Mouse (Mus musculus): ENCODE data around the gene Ppih. TPM values are rescaled to one million over a fixed set of nuclear protein-coding genes. Genes with fewer than 3 reads are reported as not detected.

Gene Ppih
- 88.6 and 93.5 TPM in 2 replicates for polyA plus RNA-seq (2015; fragmentation: Nextera tagmentation; extraction: Ambion mirVana)

- Histone ChIP-seq H3K9ac (replicated peaks; ENCODE audit: low read length) (peak within 1 kb of the TSS; percentile 76), H3K4me2 (replicated peaks; ENCODE audit: low read depth, low read length) (peak within 1 kb of the TSS; percentile 98), H3K27me3 (ENCODE audit: insufficient read depth, low read length) (no peaks in the 10 kb centered on the region), H3K27ac (ENCODE audit: low read length) (peak within 1 kb of the TSS; percentile 67), H3K4me1 (ENCODE audit: insufficient read depth, low read length) (peaks cover 13% of the 10 kb centered on the region), H3K4me3 (ENCODE audit: low read length) (peak within 1 kb of the TSS; percentile 82), H3K36me3 (ENCODE audit: insufficient read depth, low read length) (peaks cover 32% of the 10 kb centered on the region), H3K9me3 (ENCODE audit: low read length) (no peaks in the 10 kb centered on the region)
- ATAC-seq (ENCODE audit: low FRiP score, low TSS enrichment) = peak; percentile 96
- WGBS = under 1% methylated on average over 44 of the region's 44 CpGs
These were observed at the start of gene Ppih for GRCm38 (mm10) chr4:119320131-119320830. Gene Ppih, minus strand, starts transcription at chr4:119320546.

DNA sequence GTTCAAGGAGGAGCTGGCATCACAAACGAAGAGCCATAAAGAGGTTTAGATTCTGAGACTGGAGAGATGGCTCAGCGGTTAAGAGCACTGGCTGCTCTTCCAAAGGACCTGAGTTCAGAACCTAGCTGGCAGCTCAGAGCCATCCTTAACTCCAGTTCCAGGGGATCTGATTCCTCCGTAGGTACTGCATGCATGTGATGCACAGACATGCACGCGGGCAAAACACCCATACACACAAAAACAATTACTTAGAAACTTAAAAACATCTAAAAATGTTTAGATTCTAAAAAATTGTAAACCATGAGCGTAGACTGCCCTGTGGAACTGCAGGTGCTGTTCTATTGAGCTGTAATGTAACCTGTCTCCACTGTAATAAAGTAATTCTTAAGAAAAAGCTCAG, 49.1 kb upstream of the Ppih start:
- H3K9ac ChIP-seq (replicated peaks; ENCODE audit: low read length) = no peak overlapping the region
- no peak for ATAC-seq (ENCODE audit: low FRiP score, low TSS enrichment)
- no peaks in the 10 kb centered on the region for H3K27me3 ChIP-seq (ENCODE audit: insufficient read depth, low read length)
- no peak overlapping the region for H3K4me3 ChIP-seq (ENCODE audit: low read length)
- H3K4me2 ChIP-seq (replicated peaks; ENCODE audit: low read depth, low read length) = no peak overlapping the region
- H3K4me1 ChIP-seq (ENCODE audit: insufficient read depth, low read length) = no peaks in the 10 kb centered on the region
- no peaks in the 10 kb centered on the region for H3K9me3 ChIP-seq (ENCODE audit: low read length)
- H3K36me3 ChIP-seq (ENCODE audit: insufficient read depth, low read length) = no peaks in the 10 kb centered on the region
- no peak overlapping the region for H3K27ac ChIP-seq (ENCODE audit: low read length)
- WGBS = 89% methylated on average over 6 of the region's 6 CpGs

DNA sequence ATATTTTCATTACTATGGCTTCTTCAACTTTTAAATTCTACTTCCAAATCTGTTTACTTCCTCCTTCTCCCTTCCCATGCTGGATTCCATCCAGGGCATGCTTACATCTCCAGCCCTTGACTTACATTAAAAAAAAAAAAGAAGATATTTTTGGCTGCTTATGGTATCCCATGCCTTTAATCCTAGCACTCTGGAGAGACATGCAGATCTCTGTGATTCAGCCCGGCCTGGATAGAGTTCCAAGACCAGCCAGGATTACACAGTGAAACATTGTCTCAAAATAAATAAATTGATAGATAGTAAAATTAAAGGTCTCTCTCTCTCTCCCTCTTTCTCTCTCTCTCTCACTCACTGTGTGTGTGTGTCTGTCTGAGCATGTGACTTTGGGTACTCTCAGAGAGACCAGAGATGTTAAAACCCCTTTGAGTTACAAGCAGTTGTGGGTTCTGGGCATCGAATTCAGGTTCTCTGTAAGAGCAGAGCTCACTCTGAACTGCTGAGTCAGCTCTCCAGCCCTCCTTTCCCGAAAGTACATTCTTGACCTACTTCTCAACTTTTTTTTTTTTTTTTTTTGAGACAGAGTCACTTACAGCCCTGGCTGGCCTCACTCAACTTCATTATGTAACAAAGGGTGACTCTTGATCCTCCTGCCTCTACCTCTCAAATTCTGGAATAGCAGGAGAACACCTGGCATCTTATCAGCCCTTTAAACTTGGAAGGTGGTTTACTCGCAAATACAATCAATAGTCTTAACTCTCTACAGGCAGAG, 46.6 kb upstream of the Ppih start:
- no peaks in the 10 kb centered on the region for H3K4me1 ChIP-seq (ENCODE audit: insufficient read depth, low read length)
- no peaks in the 10 kb centered on the region for H3K27me3 ChIP-seq (ENCODE audit: insufficient read depth, low read length)
- ATAC-seq (ENCODE audit: low FRiP score, low TSS enrichment) = no peak
- H3K4me3 ChIP-seq (ENCODE audit: low read length) = no peak overlapping the region
- no peak overlapping the region for H3K27ac ChIP-seq (ENCODE audit: low read length)
- H3K4me2 ChIP-seq (replicated peaks; ENCODE audit: low read depth, low read length) = no peak overlapping the region
- no peak overlapping the region for H3K9ac ChIP-seq (replicated peaks; ENCODE audit: low read length)
- WGBS = 55% methylated on average over 4 of the region's 4 CpGs
- no peaks in the 10 kb centered on the region for H3K36me3 ChIP-seq (ENCODE audit: insufficient read depth, low read length)
- H3K9me3 ChIP-seq (ENCODE audit: low read length) = no peaks in the 10 kb centered on the region

DNA sequence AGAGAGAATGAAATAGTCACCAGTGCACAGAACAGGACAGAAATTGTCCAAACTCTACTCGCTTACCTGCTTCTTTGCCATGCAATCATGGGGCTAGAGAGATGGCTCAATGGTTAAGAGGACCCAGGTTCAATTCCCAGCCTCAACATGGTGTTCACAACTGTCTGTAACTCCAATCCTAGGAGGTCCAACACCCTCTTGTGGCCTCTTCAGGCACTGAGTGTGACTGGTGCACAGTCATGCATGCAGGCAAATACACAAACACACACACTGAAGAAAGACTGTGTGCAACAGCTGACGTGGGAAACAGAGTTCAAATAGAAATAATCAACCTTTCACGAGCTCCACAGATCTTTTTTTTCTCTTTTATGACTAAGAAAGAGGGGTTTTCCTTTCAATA, 41.9 kb upstream of the Ppih start:
- 83% methylated on average over 3 of the region's 3 CpGs for WGBS
- Histone ChIP-seq H3K9me3 (ENCODE audit: low read length) (no peaks in the 10 kb centered on the region), H3K27ac (ENCODE audit: low read length) (no peak overlapping the region), H3K27me3 (ENCODE audit: insufficient read depth, low read length) (no peaks in the 10 kb centered on the region), H3K4me2 (replicated peaks; ENCODE audit: low read depth, low read length) (no peak overlapping the region), H3K36me3 (ENCODE audit: insufficient read depth, low read length) (no peaks in the 10 kb centered on the region), H3K9ac (replicated peaks; ENCODE audit: low read length) (no peak overlapping the region), H3K4me1 (ENCODE audit: insufficient read depth, low read length) (0 out of 2 replicates have a peak, but pooled peaks cover 3% of the 10 kb centered on the region), H3K4me3 (ENCODE audit: low read length) (no peak overlapping the region)
- ATAC-seq (ENCODE audit: low FRiP score, low TSS enrichment) = no peak

DNA sequence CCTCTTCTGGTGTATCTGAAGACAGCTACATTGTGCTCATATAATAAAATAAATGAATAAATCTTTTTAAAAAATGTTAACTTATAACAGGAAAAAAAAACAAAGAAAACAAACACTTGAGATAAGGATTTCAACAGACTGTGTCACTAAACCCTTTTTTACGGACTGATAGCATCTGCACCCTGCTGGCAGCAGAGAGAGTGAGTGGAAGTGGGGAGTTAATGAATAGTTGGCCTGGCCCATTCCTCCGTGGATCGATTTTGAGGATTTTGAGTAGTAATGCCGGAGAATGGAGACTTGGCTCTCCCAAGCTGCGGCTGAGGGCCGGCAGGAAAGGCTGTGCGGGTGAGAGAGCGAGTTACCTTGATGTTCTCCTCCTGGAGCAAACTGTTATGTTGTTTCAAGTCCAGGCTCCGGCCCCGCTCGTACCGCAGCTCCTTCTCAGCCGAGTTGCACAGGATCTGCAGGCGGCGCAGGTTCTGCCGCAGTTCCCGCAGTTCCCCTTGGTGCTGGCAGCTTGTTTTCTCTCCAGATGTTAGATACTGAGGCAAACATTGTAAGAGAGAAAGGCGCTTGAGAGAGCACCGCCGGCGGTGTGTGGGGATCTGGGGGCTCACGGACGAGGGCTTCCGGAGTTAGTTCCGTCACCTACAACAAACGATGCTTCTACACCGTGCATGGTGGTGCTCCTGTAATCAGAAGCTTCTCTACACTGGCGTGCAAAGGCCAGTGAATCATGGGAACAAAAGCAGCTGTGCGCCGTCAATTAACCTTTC, 39.0 kb upstream of the Ppih start:
- peak overlapping the region; percentile 50 for H3K4me3 ChIP-seq (ENCODE audit: low read length)
- peak overlapping the region; percentile 68 for H3K9ac ChIP-seq (replicated peaks; ENCODE audit: low read length)
- H3K4me2 ChIP-seq (replicated peaks; ENCODE audit: low read depth, low read length) = peak overlapping the region; percentile 70
- H3K9me3 ChIP-seq (ENCODE audit: low read length) = no peaks in the 10 kb centered on the region
- no peaks in the 10 kb centered on the region for H3K27me3 ChIP-seq (ENCODE audit: insufficient read depth, low read length)
- 0 out of 2 replicates have a peak, but pooled peaks cover 3% of the 10 kb centered on the region for H3K4me1 ChIP-seq (ENCODE audit: insufficient read depth, low read length)
- H3K27ac ChIP-seq (ENCODE audit: low read length) = peak overlapping the region; percentile 51
- peak; percentile 65; the same call in 1 of the 2 replicates for ATAC-seq (ENCODE audit: low FRiP score, low TSS enrichment)
- H3K36me3 ChIP-seq (ENCODE audit: insufficient read depth, low read length) = no peaks in the 10 kb centered on the region
- WGBS = 5% methylated on average over 30 of the region's 30 CpGs

DNA sequence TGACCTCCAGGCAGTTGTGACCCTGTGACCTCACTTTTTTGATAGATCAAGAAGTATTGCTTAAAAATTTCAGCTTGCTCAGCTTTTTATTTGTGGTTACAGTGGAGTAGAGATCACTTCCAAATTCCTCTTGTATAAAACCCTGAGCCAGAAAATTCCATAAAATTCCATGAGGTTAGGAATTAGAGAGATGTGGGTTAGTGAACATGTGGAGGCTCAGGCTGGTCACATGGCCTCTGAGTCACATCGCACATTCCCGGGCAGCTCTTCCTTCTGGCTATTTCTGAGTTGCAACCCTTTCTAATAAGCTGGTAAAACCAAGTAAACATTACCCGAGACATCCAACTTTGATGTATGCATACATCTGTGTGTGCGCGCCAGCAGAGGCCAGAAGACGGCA, 25.2 kb upstream of the Ppih start:
- WGBS = 97% methylated on average over 6 of the region's 6 CpGs

GRCm38 (mm10) chr4:119338861-119339361, 18.6 kb upstream of the Ppih start:
- no peak overlapping the region for H3K9ac ChIP-seq (replicated peaks; ENCODE audit: low read length)
- 3% methylated on average over 10 of the region's 10 CpGs for WGBS
- H3K4me3 ChIP-seq (ENCODE audit: low read length) = no peak overlapping the region
- H3K27ac ChIP-seq (ENCODE audit: low read length) = no peak overlapping the region
- H3K4me2 ChIP-seq (replicated peaks; ENCODE audit: low read depth, low read length) = no peak overlapping the region
- H3K9me3 ChIP-seq (ENCODE audit: low read length) = no peaks in the 10 kb centered on the region
- peak; percentile 35; the same call in 1 of the 2 replicates for ATAC-seq (ENCODE audit: low FRiP score, low TSS enrichment)
- no peaks in the 10 kb centered on the region for H3K27me3 ChIP-seq (ENCODE audit: insufficient read depth, low read length)
- H3K36me3 ChIP-seq (ENCODE audit: insufficient read depth, low read length) = no peaks in the 10 kb centered on the region
- H3K4me1 ChIP-seq (ENCODE audit: insufficient read depth, low read length) = no peaks in the 10 kb centered on the region

More for the DNA sequence above, 25.2 kb upstream of the Ppih start:
- H3K27me3 ChIP-seq (ENCODE audit: insufficient read depth, low read length) = no peaks in the 10 kb centered on the region
- H3K27ac ChIP-seq (ENCODE audit: low read length) = no peak overlapping the region
- H3K36me3 ChIP-seq (ENCODE audit: insufficient read depth, low read length) = no peaks in the 10 kb centered on the region
- no peak overlapping the region for H3K4me3 ChIP-seq (ENCODE audit: low read length)
- H3K4me2 ChIP-seq (replicated peaks; ENCODE audit: low read depth, low read length) = no peak overlapping the region
- no peak for ATAC-seq (ENCODE audit: low FRiP score, low TSS enrichment)
- H3K9me3 ChIP-seq (ENCODE audit: low read length) = no peaks in the 10 kb centered on the region
- H3K9ac ChIP-seq (replicated peaks; ENCODE audit: low read length) = no peak overlapping the region
- H3K4me1 ChIP-seq (ENCODE audit: insufficient read depth, low read length) = no peaks in the 10 kb centered on the region

DNA sequence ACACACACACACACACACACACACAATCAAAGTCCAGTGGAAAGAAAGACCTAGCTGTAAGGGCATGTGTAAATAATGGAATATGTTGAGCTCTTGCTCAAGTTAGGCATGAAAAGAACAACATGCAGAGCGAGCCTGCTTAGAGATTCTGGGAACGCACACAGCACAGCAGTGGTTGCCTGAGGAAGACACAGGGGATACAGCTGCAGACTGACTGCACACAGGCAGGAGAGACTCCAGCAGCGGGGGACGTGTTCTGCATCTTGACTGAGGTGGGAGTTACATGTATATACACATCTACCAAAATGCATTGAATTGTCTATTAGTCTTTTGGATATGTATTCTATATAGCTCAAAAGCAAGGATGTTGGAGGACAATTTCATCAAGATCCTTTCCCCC, 18.1 kb upstream of the Ppih start:
- no peaks in the 10 kb centered on the region for H3K36me3 ChIP-seq (ENCODE audit: insufficient read depth, low read length)
- 66% methylated on average over 4 of the region's 4 CpGs for WGBS
- H3K9ac ChIP-seq (replicated peaks; ENCODE audit: low read length) = no peak overlapping the region
- H3K27ac ChIP-seq (ENCODE audit: low read length) = no peak overlapping the region
- no peaks in the 10 kb centered on the region for H3K9me3 ChIP-seq (ENCODE audit: low read length)
- no peaks in the 10 kb centered on the region for H3K4me1 ChIP-seq (ENCODE audit: insufficient read depth, low read length)
- H3K4me2 ChIP-seq (replicated peaks; ENCODE audit: low read depth, low read length) = no peak overlapping the region
- H3K4me3 ChIP-seq (ENCODE audit: low read length) = no peak overlapping the region
- H3K27me3 ChIP-seq (ENCODE audit: insufficient read depth, low read length) = no peaks in the 10 kb centered on the region
- ATAC-seq (ENCODE audit: low FRiP score, low TSS enrichment) = 0 out of 2 replicates have a peak, but pooled peaks have one; percentile 39

DNA sequence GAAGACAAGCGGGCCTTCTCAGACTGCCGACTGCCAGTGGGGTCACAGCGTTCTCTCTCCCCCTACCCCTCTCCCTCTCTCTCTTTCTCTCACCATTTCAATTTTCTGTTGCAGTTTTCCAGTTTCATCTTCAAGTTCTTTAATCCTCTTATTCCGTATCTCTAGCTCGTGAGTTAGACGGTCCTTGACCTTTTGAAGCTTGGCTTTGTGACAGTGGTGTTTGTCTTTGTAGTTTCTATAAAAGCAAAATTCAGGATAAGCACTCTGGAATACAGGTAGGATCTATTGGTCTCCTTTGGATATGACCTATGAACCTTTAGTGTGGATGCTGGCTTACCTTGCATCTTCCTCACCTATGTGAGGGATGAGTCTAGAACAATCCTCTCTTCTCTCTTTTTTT, 13.1 kb upstream of the Ppih start:
- H3K27ac ChIP-seq (ENCODE audit: low read length) = no peak overlapping the region
- no peaks in the 10 kb centered on the region for H3K27me3 ChIP-seq (ENCODE audit: insufficient read depth, low read length)
- H3K4me2 ChIP-seq (replicated peaks; ENCODE audit: low read depth, low read length) = no peak overlapping the region
- no peak overlapping the region for H3K9ac ChIP-seq (replicated peaks; ENCODE audit: low read length)
- WGBS = 89% methylated on average over 6 of the region's 6 CpGs
- ATAC-seq (ENCODE audit: low FRiP score, low TSS enrichment) = no peak
- no peaks in the 10 kb centered on the region for H3K9me3 ChIP-seq (ENCODE audit: low read length)
- H3K36me3 ChIP-seq (ENCODE audit: insufficient read depth, low read length) = no peaks in the 10 kb centered on the region
- no peaks in the 10 kb centered on the region for H3K4me1 ChIP-seq (ENCODE audit: insufficient read depth, low read length)
- no peak overlapping the region for H3K4me3 ChIP-seq (ENCODE audit: low read length)

Data from kidney, embryonic 16.5 days (tissue).